In genomic region chr10:44358816-44359215, GRCm38 (mm10) we compare ENCODE assay signal across 24 mouse cellular contexts.
DNase-seq lines count a peak whose midpoint lies in the region; ATAC-seq lines count a peak whose summit lies in the region.
"Had no signal": no experiment of that assay in that cellular context is flagged by ENCODE, and none has a peak within 500 bp of the region (broad histone marks: within the 10 kb centered on the region; RNA-seq: fewer than 3 reads in every experiment).

No protein-coding gene starts in this region.

- WGBS in midbrain, embryonic 11.5 days = 92% methylated on average over 6 of the region's 6 CpGs
- WGBS in midbrain, embryonic 14.5 days = 88% methylated on average over 6 of the region's 6 CpGs
- 65% methylated on average over 6 of the region's 6 CpGs for WGBS in kidney, embryonic 16.5 days

- H3K27ac ChIP-seq in midbrain, embryonic 11.5 days (ENCODE audit: low read depth, low read length) = no peak overlapping the region
- H3K27ac ChIP-seq in midbrain, embryonic 14.5 days (replicated peaks; ENCODE audit: low read depth, low read length) = no peak overlapping the region
- no peak overlapping the region for H3K27ac ChIP-seq in kidney, embryonic 16.5 days (ENCODE audit: low read length)
- H3K27ac ChIP-seq: embryonic facial prominence, embryonic 12.5 days; embryonic facial prominence, embryonic 15.5 days; gastrocnemius, adult 2 months; hindbrain, embryonic 12.5 days; intestine, embryonic 15.5 days had no signal

- H3K36me3 ChIP-seq in midbrain, embryonic 11.5 days (ENCODE audit: control insufficient read depth, insufficient read depth, low read length) = no peaks in the 10 kb centered on the region
- H3K36me3 ChIP-seq in midbrain, embryonic 14.5 days (ENCODE audit: control insufficient read depth, insufficient read depth, low read length) = no peaks in the 10 kb centered on the region
- peaks cover 4% of the 10 kb centered on the region; the same call in 1 of the 2 replicates for H3K36me3 ChIP-seq in kidney, embryonic 16.5 days (ENCODE audit: insufficient read depth, low read length)
- H3K36me3 ChIP-seq: embryonic facial prominence, embryonic 12.5 days; embryonic facial prominence, embryonic 15.5 days; hindbrain, embryonic 12.5 days; intestine, embryonic 15.5 days had no signal

- no peak for ATAC-seq in midbrain, embryonic 11.5 days (ENCODE audit: low FRiP score)
- no peak for ATAC-seq in midbrain, embryonic 14.5 days (ENCODE audit: low FRiP score, low TSS enrichment)
- no peak for ATAC-seq in kidney, embryonic 16.5 days (ENCODE audit: low FRiP score, low TSS enrichment)
- ATAC-seq: CD4-positive, CD25-positive, alpha-beta regulatory T cell, adult 4 months; forebrain, embryonic 14.5 days; forebrain, postnatal 0 days; hindbrain, embryonic 16.5 days; intestine, embryonic 15.5 days had no signal

- no peaks in the 10 kb centered on the region for H3K27me3 ChIP-seq in midbrain, embryonic 11.5 days (ENCODE audit: control insufficient read depth, insufficient read depth, low read length)
- no peaks in the 10 kb centered on the region for H3K27me3 ChIP-seq in midbrain, embryonic 14.5 days (ENCODE audit: control insufficient read depth, insufficient read depth, low read length)
- no peaks in the 10 kb centered on the region for H3K27me3 ChIP-seq in kidney, embryonic 16.5 days (ENCODE audit: insufficient read depth, low read length)
- H3K27me3 ChIP-seq: embryonic facial prominence, embryonic 12.5 days; embryonic facial prominence, embryonic 15.5 days; hindbrain, embryonic 12.5 days; intestine, embryonic 15.5 days had no signal

- no peaks in the 10 kb centered on the region for H3K9me3 ChIP-seq in midbrain, embryonic 11.5 days (ENCODE audit: control insufficient read depth, low read length)
- no peaks in the 10 kb centered on the region for H3K9me3 ChIP-seq in midbrain, embryonic 14.5 days (ENCODE audit: control insufficient read depth, low read length)
- H3K9me3 ChIP-seq in kidney, embryonic 16.5 days (ENCODE audit: low read length) = no peaks in the 10 kb centered on the region
- H3K9me3 ChIP-seq: embryonic facial prominence, embryonic 12.5 days; embryonic facial prominence, embryonic 15.5 days; hindbrain, embryonic 12.5 days; intestine, embryonic 15.5 days had no signal

- H3K9ac ChIP-seq in midbrain, embryonic 11.5 days (ENCODE audit: low read length) = no peak overlapping the region
- H3K9ac ChIP-seq in midbrain, embryonic 14.5 days (replicated peaks; ENCODE audit: low read length) = no peak overlapping the region
- no peak overlapping the region for H3K9ac ChIP-seq in kidney, embryonic 16.5 days (replicated peaks; ENCODE audit: low read length)
- H3K9ac ChIP-seq: embryonic facial prominence, embryonic 12.5 days; embryonic facial prominence, embryonic 15.5 days; forebrain, postnatal 0 days; hindbrain, embryonic 12.5 days; intestine, embryonic 15.5 days had no signal

- no peak overlapping the region for H3K4me2 ChIP-seq in midbrain, embryonic 11.5 days
- H3K4me2 ChIP-seq in midbrain, embryonic 14.5 days (ENCODE audit: low read length) = no peak overlapping the region
- no peak overlapping the region for H3K4me2 ChIP-seq in kidney, embryonic 16.5 days (replicated peaks; ENCODE audit: low read depth, low read length)
- H3K4me2 ChIP-seq: embryonic facial prominence, embryonic 12.5 days; embryonic facial prominence, embryonic 15.5 days; heart, embryonic 11.5 days; hindbrain, embryonic 12.5 days; intestine, embryonic 15.5 days had no signal

- no peak overlapping the region for H3K4me3 ChIP-seq in midbrain, embryonic 11.5 days (ENCODE audit: low read depth, low read length)
- H3K4me3 ChIP-seq in midbrain, embryonic 14.5 days (replicated peaks; ENCODE audit: low read depth, low read length) = no peak overlapping the region
- no peak overlapping the region for H3K4me3 ChIP-seq in kidney, embryonic 16.5 days (ENCODE audit: low read length)
- H3K4me3 ChIP-seq: embryonic facial prominence, embryonic 12.5 days; embryonic facial prominence, embryonic 15.5 days; gastrocnemius, adult 2 months; hindbrain, embryonic 12.5 days; intestine, embryonic 15.5 days had no signal

- H3K4me1 ChIP-seq in midbrain, embryonic 11.5 days (ENCODE audit: control insufficient read depth, insufficient read depth, low read length) = no peaks in the 10 kb centered on the region
- H3K4me1 ChIP-seq in midbrain, embryonic 14.5 days (ENCODE audit: control insufficient read depth, insufficient read depth, low read length) = peaks cover 4% of the 10 kb centered on the region; the same call in 1 of the 2 replicates
- H3K4me1 ChIP-seq in kidney, embryonic 16.5 days (ENCODE audit: insufficient read depth, low read length) = peaks cover 5% of the 10 kb centered on the region
- H3K4me1 ChIP-seq: embryonic facial prominence, embryonic 15.5 days; intestine, embryonic 15.5 days had no signal

- peak; percentile 14 for DNase-seq in adrenal gland, postnatal 14 days
- DNase-seq in adrenal gland, adult 18-20 months (ENCODE audit: low spot score in 2 of 2) = no peak
- peak; percentile 19 for DNase-seq in midbrain, embryonic 11.5 days (ENCODE audit: low spot score, missing footprints)
- no peak for DNase-seq in midbrain, embryonic 14.5 days
- peak; percentile 72 for DNase-seq in ES-CJ7 (ENCODE audit: low read depth, low spot score)
- no peak for DNase-seq in kidney, adult 18-20 months
- DNase-seq: adrenal gland, postnatal 10 days; cerebellum, adult 11-12 months; cerebellum, adult 8-10 months; cerebellum, postnatal 10 days; cerebellum, postnatal 36 days; forebrain, postnatal 0 days; gastrocnemius, adult 2 months; gastrocnemius, postnatal 14 days; heart, adult 11 months had no signal

Comparison
In these comparisons a context has a peak if more than half of its experiments do, and no peak if none do; other contexts are left out.
1. DNase-seq: peak in adrenal gland, postnatal 14 days (single experiment), midbrain, embryonic 11.5 days (single experiment) and ES-CJ7 (single experiment); none in adrenal gland, adult 18-20 months (0 of 2), midbrain, embryonic 14.5 days (single experiment) and kidney, adult 18-20 months (single experiment).